Mouse (Mus musculus) CD4-positive helper T cell, adult 2 months (primary cell): ENCODE measurements at regions not wholly inside any gene's neighbourhood (a gene's known extent, or its start where the extent isn't known, plus 50 kb on each side); places are given as distances from the start of the nearest gene placed in this dataset.

Experiments used
- DNase-seq: peaks from one replicate; pipeline ENCODE4 v3.0.0-alpha.2; 2012; ENCODE audit warnings: low read depth, missing footprints, low spot score

- no peak for DNase-seq
These were observed 62.9 kb upstream of the Sfmbt2 start for GRCm38 (mm10) chr2:10307376-10307775.

DNA sequence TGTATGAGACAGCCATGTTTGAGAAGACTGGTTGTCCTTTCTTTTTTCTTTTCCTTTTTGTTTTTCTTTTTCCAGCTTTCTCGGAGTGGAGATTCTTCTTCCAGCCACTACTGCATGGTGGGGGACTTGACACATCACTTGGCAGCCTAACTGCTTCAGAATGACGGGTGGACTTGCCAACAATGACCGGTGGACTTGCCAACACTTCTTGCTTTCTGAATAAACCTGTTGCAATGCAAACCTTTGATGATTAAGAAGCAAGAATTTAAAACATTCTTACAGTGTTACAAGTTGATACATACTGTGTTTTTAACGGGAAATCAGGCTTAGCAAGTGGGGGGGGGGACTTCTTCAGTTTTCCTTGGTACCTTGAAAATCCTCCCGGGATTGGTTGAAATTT, 60.7 kb upstream of the Sfmbt2 start:
- no peak for DNase-seq

GRCm38 (mm10) chr2:10311719-10312118, 58.6 kb upstream of the Sfmbt2 start:
- peak; percentile 55 for DNase-seq

GRCm38 (mm10) chr2:10312398-10312797, 57.9 kb upstream of the Sfmbt2 start:
- no peak for DNase-seq

DNA sequence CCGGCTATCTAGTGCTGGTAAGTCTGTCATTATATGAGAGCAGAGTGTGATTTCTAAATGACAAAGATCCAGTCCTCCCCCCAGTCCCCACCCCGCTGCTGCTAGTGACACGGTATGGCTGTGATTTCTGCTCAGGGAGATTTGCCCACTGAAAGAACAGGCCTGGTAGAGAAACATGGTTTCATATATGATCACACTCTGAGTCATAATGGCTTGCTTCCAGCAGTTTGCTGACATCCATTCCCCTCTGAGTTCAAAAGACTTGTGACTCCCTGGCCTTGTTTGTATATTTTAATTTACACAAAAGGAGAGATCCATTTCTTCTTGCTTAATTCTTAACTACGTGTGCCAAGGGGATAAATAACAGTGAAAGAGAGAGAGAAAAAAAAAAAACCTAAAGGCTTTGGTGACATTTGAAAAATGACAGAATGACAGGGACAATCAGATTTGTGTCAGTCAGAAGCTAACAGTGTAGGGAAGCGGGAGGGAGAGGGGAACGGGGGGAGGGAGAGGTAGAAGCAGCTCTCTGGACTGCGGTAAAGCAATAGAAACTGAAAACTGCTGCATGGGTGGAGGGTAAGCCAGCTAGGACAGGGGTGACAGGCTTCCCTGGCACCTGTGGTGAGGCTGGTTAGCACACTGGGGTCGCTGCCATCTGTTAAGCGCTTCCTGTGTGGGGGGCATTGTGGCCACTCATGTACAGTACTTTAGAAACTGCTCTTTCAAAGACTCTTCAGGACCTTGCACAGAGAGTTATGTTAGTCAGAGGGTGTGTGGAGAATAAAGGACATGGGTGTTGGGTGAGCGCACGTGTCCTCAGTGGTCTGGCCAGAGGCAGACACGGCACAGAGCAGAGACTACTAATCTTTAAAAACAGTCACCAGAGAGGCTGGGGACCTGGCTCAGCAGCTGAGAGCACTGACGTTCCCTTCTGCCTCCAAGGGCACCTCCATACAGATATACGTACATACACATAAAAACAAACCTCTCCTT, 55.8 kb upstream of the Sfmbt2 start:
- DNase-seq, result peak; percentile 15

- no peak for DNase-seq
These were observed 54.0 kb upstream of the Sfmbt2 start for GRCm38 (mm10) chr2:10316347-10316746.

DNA sequence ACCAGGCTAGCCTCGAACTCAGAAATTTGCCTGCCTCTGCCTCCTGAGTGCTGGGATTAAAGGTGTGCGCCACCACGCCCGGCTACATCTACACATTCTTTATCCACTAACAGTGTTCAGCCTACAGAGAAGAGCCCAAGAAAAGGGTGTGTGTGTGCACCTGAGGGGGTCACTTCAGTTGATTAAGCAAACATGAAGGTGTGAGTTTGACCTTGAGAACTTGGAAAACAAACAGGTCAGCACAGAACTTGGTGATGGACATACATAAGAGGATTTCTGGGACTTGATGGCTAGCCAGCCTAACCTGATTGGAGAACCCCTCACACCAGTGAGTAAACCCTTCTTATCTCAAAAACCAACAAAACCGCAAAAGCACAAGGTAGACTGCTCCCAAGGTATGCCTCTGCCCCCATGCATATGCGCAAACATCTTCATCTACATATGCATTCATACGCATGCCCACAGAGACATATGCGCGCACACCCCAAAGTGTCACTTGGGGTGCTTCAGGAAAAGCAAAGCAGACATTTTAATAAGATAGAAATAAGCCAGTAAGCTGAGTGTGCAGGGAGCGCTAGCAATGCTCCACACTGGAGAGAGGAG, 52.0 kb upstream of the Sfmbt2 start:
- DNase-seq, result no peak
